Mouse (Mus musculus) lung, adult 2 months (tissue): Measurements from ENCODE around the gene A1cf.

Experiments used
- CTCF ChIP-seq: fragments of 200-500 bp; IDR thresholded peaks from 2 replicates; pipeline ENCODE4 v1.5.1; 2011; ENCODE audit warnings: mild to moderate bottlenecking, low read length, control low read depth; ENCODE audit not compliant: insufficient read depth
- POLR2A ChIP-seq: fragments of 200-500 bp; IDR thresholded peaks from 2 replicates; pipeline ENCODE4 v1.6.1; 2011; ENCODE audit warnings: low read depth, mild to moderate bottlenecking, control low read depth, low read length, borderline replicate concordance; ENCODE audit errors: extremely low read depth

- TF ChIP-seq CTCF: no peak
- TF ChIP-seq POLR2A: no peak
These were observed 27.4 kb downstream of the A1cf start for GRCm38 (mm10) chr19:31895971-31896370.
